Mouse (Mus musculus): ENCODE measurements at regions not wholly inside any gene's neighbourhood (a gene's known extent, or its start where the extent isn't known, plus 50 kb on each side); places are given as distances from the start of the nearest gene placed in this dataset.

- TF ChIP-seq GATA1 (IDR thresholded peaks at IDR 0.05; ENCODE audit: low read length) = no peak
- TF ChIP-seq TAL1 (IDR thresholded peaks at IDR 0.05; ENCODE audit: low read length) = no peak
Measured at GRCm38 (mm10) chr13:28782081-28782480, 171.4 kb downstream of the Sox4 start.

Measured in erythroblast, embryonic 14.5 days (primary cell).